Mouse (Mus musculus): ENCODE results near the gene Hist2h2aa1. TPM values are rescaled to one million over a fixed set of nuclear protein-coding genes. Genes with fewer than 3 reads are reported as not detected.

The Hist2h2aa1 gene
- polyA plus RNA-seq, 1 experiment: 565 TPM

GRCm38 (mm10) chr3:96220765-96221639, 24.3 kb upstream of the Hist2h2aa1 start, which contains the start of the genes Hist2h2ac and Hist2h2be:
Hist2h2ac (minus strand) TSS chr3:96220880.
Hist2h2be (plus strand) TSS chr3:96221119.
- Histone ChIP-seq H3K27ac (ENCODE audit: control insufficient read depth, insufficient read depth, low read length) (peak within 1 kb of the TSS; percentile 98), H3K27me3 (ENCODE audit: control insufficient read depth, insufficient read depth, low read length) (no peaks in the 10 kb centered on the region), H3K4me3 (ENCODE audit: control insufficient read depth, insufficient read depth, low read length) (peak within 1 kb of the TSS; percentile 89), H3K4me1 (replicated peaks; ENCODE audit: control insufficient read depth, insufficient read depth, low read length) (peaks cover 23% of the 10 kb centered on the region), H3K36me3 (ENCODE audit: control insufficient read depth, insufficient read depth, low read length) (no peaks in the 10 kb centered on the region)
- under 1% methylated on average over 43 of the region's 43 CpGs for WGBS
- TF ChIP-seq POLR2A (IDR thresholded peaks at IDR 0.05; ENCODE audit: control insufficient read depth, extremely low read depth, insufficient read depth, low read length, poor library complexity) (peak; percentile 50; the same call in 1 of the 2 replicates), CTCF (IDR thresholded peaks at IDR 0.05; ENCODE audit: borderline replicate concordance, control insufficient read depth, extremely low read depth, insufficient read depth, low read length, poor library complexity) (no peak)
- peak; percentile 90 for DNase-seq

GRCm38 (mm10) chr3:96221640-96222038, 23.7 kb upstream of the Hist2h2aa1 start:
- Histone ChIP-seq H3K36me3 (ENCODE audit: control insufficient read depth, insufficient read depth, low read length) (no peaks in the 10 kb centered on the region), H3K27me3 (ENCODE audit: control insufficient read depth, insufficient read depth, low read length) (no peaks in the 10 kb centered on the region), H3K4me1 (replicated peaks; ENCODE audit: control insufficient read depth, insufficient read depth, low read length) (peaks cover 23% of the 10 kb centered on the region), H3K27ac (ENCODE audit: control insufficient read depth, insufficient read depth, low read length) (peak overlapping the region; percentile 97), H3K4me3 (ENCODE audit: control insufficient read depth, insufficient read depth, low read length) (peak overlapping the region; percentile 89)
- 8% methylated on average over 9 of the region's 9 CpGs for WGBS
- peak; percentile 45 for DNase-seq
- TF ChIP-seq CTCF (IDR thresholded peaks at IDR 0.05; ENCODE audit: borderline replicate concordance, control insufficient read depth, extremely low read depth, insufficient read depth, low read length, poor library complexity) (no peak), POLR2A (IDR thresholded peaks at IDR 0.05; ENCODE audit: control insufficient read depth, extremely low read depth, insufficient read depth, low read length, poor library complexity) (no peak)

- H3K4me1 ChIP-seq (replicated peaks; ENCODE audit: control insufficient read depth, insufficient read depth, low read length): peaks cover 23% of the 10 kb centered on the region
- WGBS: 92% methylated on average over 4 of the region's 4 CpGs
- H3K4me3 ChIP-seq (ENCODE audit: control insufficient read depth, insufficient read depth, low read length): no peak overlapping the region
- H3K27ac ChIP-seq (ENCODE audit: control insufficient read depth, insufficient read depth, low read length): no peak overlapping the region
- no peaks in the 10 kb centered on the region for H3K36me3 ChIP-seq (ENCODE audit: control insufficient read depth, insufficient read depth, low read length)
- H3K27me3 ChIP-seq (ENCODE audit: control insufficient read depth, insufficient read depth, low read length): no peaks in the 10 kb centered on the region
- TF ChIP-seq POLR2A (IDR thresholded peaks at IDR 0.05; ENCODE audit: control insufficient read depth, extremely low read depth, insufficient read depth, low read length, poor library complexity) (no peak), CTCF (IDR thresholded peaks at IDR 0.05; ENCODE audit: borderline replicate concordance, control insufficient read depth, extremely low read depth, insufficient read depth, low read length, poor library complexity) (no peak)
- DNase-seq: no peak
Observed at GRCm38 (mm10) chr3:96222774-96223173, 22.5 kb upstream of the Hist2h2aa1 start.

- Histone ChIP-seq H3K27me3 (ENCODE audit: control insufficient read depth, insufficient read depth, low read length) (no peaks in the 10 kb centered on the region), H3K36me3 (ENCODE audit: control insufficient read depth, insufficient read depth, low read length) (no peaks in the 10 kb centered on the region), H3K4me3 (ENCODE audit: control insufficient read depth, insufficient read depth, low read length) (no peak overlapping the region), H3K27ac (ENCODE audit: control insufficient read depth, insufficient read depth, low read length) (no peak overlapping the region), H3K4me1 (replicated peaks; ENCODE audit: control insufficient read depth, insufficient read depth, low read length) (peaks cover 19% of the 10 kb centered on the region)
- no peak for TF ChIP-seq POLR2A (IDR thresholded peaks at IDR 0.05; ENCODE audit: control insufficient read depth, extremely low read depth, insufficient read depth, low read length, poor library complexity)
- TF ChIP-seq CTCF (IDR thresholded peaks at IDR 0.05; ENCODE audit: borderline replicate concordance, control insufficient read depth, extremely low read depth, insufficient read depth, low read length, poor library complexity): no peak
- WGBS: 82% methylated on average over 2 of the region's 2 CpGs
- DNase-seq: no peak
Observed at GRCm38 (mm10) chr3:96225421-96225820, 19.9 kb upstream of the Hist2h2aa1 start.

- no peaks in the 10 kb centered on the region for H3K36me3 ChIP-seq (ENCODE audit: control insufficient read depth, insufficient read depth, low read length)
- no peak overlapping the region for H3K27ac ChIP-seq (ENCODE audit: control insufficient read depth, insufficient read depth, low read length)
- H3K4me3 ChIP-seq (ENCODE audit: control insufficient read depth, insufficient read depth, low read length): no peak overlapping the region
- no peak for DNase-seq
- TF ChIP-seq POLR2A (IDR thresholded peaks at IDR 0.05; ENCODE audit: control insufficient read depth, extremely low read depth, insufficient read depth, low read length, poor library complexity) (no peak), CTCF (IDR thresholded peaks at IDR 0.05; ENCODE audit: borderline replicate concordance, control insufficient read depth, extremely low read depth, insufficient read depth, low read length, poor library complexity) (no peak)
- H3K27me3 ChIP-seq (ENCODE audit: control insufficient read depth, insufficient read depth, low read length): no peaks in the 10 kb centered on the region
- H3K4me1 ChIP-seq (replicated peaks; ENCODE audit: control insufficient read depth, insufficient read depth, low read length): peaks cover 16% of the 10 kb centered on the region
- WGBS: 83% methylated on average over 8 of the region's 8 CpGs
Observed at GRCm38 (mm10) chr3:96226695-96227648, 18.3 kb upstream of the Hist2h2aa1 start.

GRCm38 (mm10) chr3:96228828-96229227, 16.5 kb upstream of the Hist2h2aa1 start:
- no peak overlapping the region for H3K27ac ChIP-seq (ENCODE audit: control insufficient read depth, insufficient read depth, low read length)
- no peaks in the 10 kb centered on the region for H3K36me3 ChIP-seq (ENCODE audit: control insufficient read depth, insufficient read depth, low read length)
- DNase-seq: no peak
- no peak overlapping the region for H3K4me3 ChIP-seq (ENCODE audit: control insufficient read depth, insufficient read depth, low read length)
- peaks cover 8% of the 10 kb centered on the region for H3K4me1 ChIP-seq (replicated peaks; ENCODE audit: control insufficient read depth, insufficient read depth, low read length)
- TF ChIP-seq CTCF (IDR thresholded peaks at IDR 0.05; ENCODE audit: borderline replicate concordance, control insufficient read depth, extremely low read depth, insufficient read depth, low read length, poor library complexity) (no peak), POLR2A (IDR thresholded peaks at IDR 0.05; ENCODE audit: control insufficient read depth, extremely low read depth, insufficient read depth, low read length, poor library complexity) (no peak)
- WGBS: 66% methylated on average over 2 of the region's 2 CpGs
- H3K27me3 ChIP-seq (ENCODE audit: control insufficient read depth, insufficient read depth, low read length): no peaks in the 10 kb centered on the region
